Mouse (Mus musculus): ENCODE data around the gene Neurog3.

The Neurog3 gene

GRCm38 (mm10) chr10:62135696-62136470, 3.0 kb downstream of the Neurog3 start:
- intact Hi-C loops (cut with DNase I) = no loop called here

- intact Hi-C loops (cut with DNase I) = no loop called here
Measured at GRCm38 (mm10) chr10:62137150-62137549, 4.3 kb downstream of the Neurog3 start.

GRCm38 (mm10) chr10:62138040-62138439, 5.2 kb downstream of the Neurog3 start:
- intact Hi-C loops (cut with DNase I) = no loop called here

GRCm38 (mm10) chr10:62143820-62144219, 10.9 kb downstream of the Neurog3 start, which contains the start of gene Fam241b:
Fam241b (minus strand) TSS chr10:62143920.
- intact Hi-C loops (cut with DNase I) = no loop called here

- intact Hi-C loops (cut with DNase I) = no loop called here
Measured at GRCm38 (mm10) chr10:62145957-62146356, 13.1 kb downstream of the Neurog3 start.

GRCm38 (mm10) chr10:62147466-62148248, 14.8 kb downstream of the Neurog3 start:
- intact Hi-C loops (cut with DNase I) = no loop called here

GRCm38 (mm10) chr10:62149929-62150328, 17.0 kb downstream of the Neurog3 start:
- intact Hi-C loops (cut with DNase I) = no loop called here

- intact Hi-C loops (cut with DNase I) = no loop called here
Measured at GRCm38 (mm10) chr10:62162410-62162809, 29.5 kb downstream of the Neurog3 start.

GRCm38 (mm10) chr10:62172841-62173553, 40.1 kb downstream of the Neurog3 start:
- intact Hi-C loops (cut with DNase I) = no loop called here

- intact Hi-C loops (cut with DNase I) = no loop called here
Measured at GRCm38 (mm10) chr10:62173941-62174448, 41.1 kb downstream of the Neurog3 start.

GRCm38 (mm10) chr10:62174533-62175313, 41.8 kb downstream of the Neurog3 start:
- intact Hi-C loops (cut with DNase I) = loop anchor here (5.0 kb wide), 1 partner anchor 238 kb away; no protein-coding TSS in a partner anchor

GRCm38 (mm10) chr10:62179944-62180343, 47.1 kb downstream of the Neurog3 start:
- intact Hi-C loops (cut with DNase I) = loop anchor here (5.0 kb wide), 2 partner anchors 123 to 232 kb away; no protein-coding TSS in a partner anchor

GRCm38 (mm10) chr10:62181701-62182100, 48.8 kb downstream of the Neurog3 start:
- intact Hi-C loops (cut with DNase I) = loop anchor here (5.0 kb wide), 1 partner anchor 124 kb away; no protein-coding TSS in a partner anchor

GRCm38 (mm10) chr10:62182471-62183014, 49.7 kb downstream of the Neurog3 start:
- intact Hi-C loops (cut with DNase I) = loop anchor here (1.0 to 5.0 kb wide), 2 partner anchors 77 to 125 kb away; no protein-coding TSS in a partner anchor

GRCm38 (mm10) chr10:62183053-62183452, 50.2 kb downstream of the Neurog3 start:
- intact Hi-C loops (cut with DNase I) = loop anchor here (1.0 to 5.0 kb wide), 2 partner anchors 78 to 126 kb away; no protein-coding TSS in a partner anchor
